Mouse (Mus musculus): ENCODE measurements around the gene Ruvbl2.

- no peak for TF ChIP-seq CTCF (IDR thresholded peaks at IDR 0.05; ENCODE audit: borderline replicate concordance, extremely low read depth, insufficient read depth, insufficient read length)
- no peak for TF ChIP-seq POLR2A (IDR thresholded peaks at IDR 0.05; ENCODE audit: borderline replicate concordance, extremely low read depth, insufficient read depth, insufficient read length, poor library complexity, severe bottlenecking)
Observed at GRCm38 (mm10) chr7:45486761-45487415, 49.0 kb upstream of the Ruvbl2 start, which contains the start of gene Gm45808.
